Mouse (Mus musculus) MN1 (cell line): Measurements from ENCODE around the gene Masp2.
A peak's percentile ranks its signal among the peaks of the same experiment; 100 is the strongest.

ENCODE experiments used
- DNase-seq: peaks from one replicate; pipeline ENCODE4 v3.0.0-alpha.2; 2016; ENCODE audit warnings: low spot score

Masp2 gene

GRCm38 (mm10) chr4:148635309-148635708, 33.0 kb downstream of the Masp2 start:
- no peak for DNase-seq

- no peak for DNase-seq
Observed at GRCm38 (mm10) chr4:148638302-148638701, 35.9 kb downstream of the Masp2 start.

- DNase-seq = no peak
Observed at GRCm38 (mm10) chr4:148639455-148639854, 37.1 kb downstream of the Masp2 start.

- no peak for DNase-seq
Observed at GRCm38 (mm10) chr4:148641121-148641520, 38.8 kb downstream of the Masp2 start.

GRCm38 (mm10) chr4:148643291-148644156, 41.2 kb downstream of the Masp2 start, which contains the start of gene Gm572:
Gm572 (plus strand) TSS chr4:148643317.
- DNase-seq = no peak

- peak; percentile 67 for DNase-seq
Observed at GRCm38 (mm10) chr4:148644157-148644511, 41.8 kb downstream of the Masp2 start.

GRCm38 (mm10) chr4:148644926-148645325, 42.6 kb downstream of the Masp2 start:
- DNase-seq = no peak

GRCm38 (mm10) chr4:148646616-148647015, 44.3 kb downstream of the Masp2 start:
- peak; percentile 98 for DNase-seq

- DNase-seq = no peak
Observed at GRCm38 (mm10) chr4:148649309-148649708, 47.0 kb downstream of the Masp2 start.

GRCm38 (mm10) chr4:148651045-148651444, 48.7 kb downstream of the Masp2 start:
- DNase-seq = no peak

GRCm38 (mm10) chr4:148654701-148655398, 52.5 kb downstream of the Masp2 start:
- peak; percentile 61 for DNase-seq

GRCm38 (mm10) chr4:148656691-148657258, 54.4 kb downstream of the Masp2 start:
- DNase-seq = no peak

- DNase-seq = no peak
Observed at GRCm38 (mm10) chr4:148657776-148658175, 55.4 kb downstream of the Masp2 start.

- no peak for DNase-seq
Observed at GRCm38 (mm10) chr4:148660174-148660573, 57.8 kb downstream of the Masp2 start.

GRCm38 (mm10) chr4:148662168-148662965, 60.0 kb downstream of the Masp2 start:
- peak; percentile 85 for DNase-seq

GRCm38 (mm10) chr4:148663326-148663725, 61.0 kb downstream of the Masp2 start:
- no peak for DNase-seq

- DNase-seq = no peak
Observed at GRCm38 (mm10) chr4:148664021-148664420, 61.7 kb downstream of the Masp2 start.
